In the genomic region with DNA sequence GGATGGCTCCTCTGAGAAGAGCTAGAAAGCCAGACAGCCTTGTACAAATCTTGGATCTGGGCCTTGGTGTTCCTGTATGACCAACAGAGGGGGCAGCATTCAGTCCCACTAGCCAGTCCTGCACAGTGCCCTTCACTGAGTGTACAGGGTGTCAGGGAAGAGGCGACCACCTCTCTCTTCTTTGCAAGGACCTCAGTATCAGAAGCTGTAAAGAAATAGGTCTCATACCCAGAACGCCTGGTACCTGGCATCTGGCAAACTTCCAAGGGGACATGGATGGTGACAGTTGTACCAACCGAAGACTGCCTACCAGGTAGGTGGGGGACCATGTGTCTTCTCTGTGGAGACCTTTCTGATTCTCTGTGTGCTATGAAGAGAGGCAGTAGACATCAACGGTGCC, we compare ENCODE assay signal across 10 mouse cellular contexts. TPM values are rescaled to one million over a fixed set of nuclear protein-coding genes. Genes with fewer than 3 reads are reported as not detected.
DNase-seq lines count a peak whose midpoint lies in the region; ATAC-seq and TF ChIP-seq lines count a peak whose summit lies in the region.
"Had no signal": no experiment of that assay in that cellular context is flagged by ENCODE, and none has a peak within 500 bp of the region (broad histone marks: within the 10 kb centered on the region; RNA-seq: fewer than 3 reads in every experiment).

No protein-coding gene starts in this region.

- DNase-seq in heart, adult 2 months, result no peak
- no peak for DNase-seq in heart, postnatal 25 days (ENCODE audit: low spot score)
- peak; percentile 41 for DNase-seq in kidney, postnatal 10 days
- no peak for DNase-seq in kidney, postnatal 36 days
- DNase-seq in NIH3T3 (ENCODE audit: low read depth), result peak; percentile 44
- no peak for DNase-seq in adrenal gland, postnatal 4 days (ENCODE audit: low spot score in 2 of 2)
- no peak for DNase-seq in urinary bladder, adult 18-20 months (ENCODE audit: low spot score in 2 of 2)
- DNase-seq: adrenal gland, postnatal 14 days had no signal

- no peak for TF ChIP-seq EP300 in heart, adult 2 months (IDR thresholded peaks at IDR 0.05; ENCODE audit: insufficient read depth, low read depth, low read length)

- TF ChIP-seq CTCF in heart, adult 2 months (IDR thresholded peaks at IDR 0.05), result peak; percentile 36

- H3K4me3 ChIP-seq in heart, adult 2 months, result no peak overlapping the region
- H3K4me3 ChIP-seq in liver, embryonic 12.5 days, result peak overlapping the region; percentile 96

- H3K9ac ChIP-seq in heart, adult 2 months (ENCODE audit: low read depth, low read length), result no peak overlapping the region
- peak overlapping the region; percentile 59 for H3K9ac ChIP-seq in liver, embryonic 12.5 days
- H3K9ac ChIP-seq: forebrain, embryonic 12.5 days had no signal

- no peak overlapping the region; the same call in 1 of the 2 replicates for H3K27ac ChIP-seq in heart, adult 2 months
- peak overlapping the region; percentile 97; the same call in 1 of the 2 replicates for H3K27ac ChIP-seq in liver, embryonic 12.5 days

- TF ChIP-seq POLR2A in heart, adult 2 months (IDR thresholded peaks at IDR 0.05; ENCODE audit: insufficient read depth, low read depth, low read length), result no peak

- peak overlapping the region; percentile 85 for H3K4me2 ChIP-seq in liver, embryonic 12.5 days

- peaks cover 7% of the 10 kb centered on the region for H3K4me1 ChIP-seq in heart, adult 2 months (ENCODE audit: control insufficient read depth, insufficient read depth, low read length)
- peaks cover 70% of the 10 kb centered on the region for H3K4me1 ChIP-seq in liver, embryonic 12.5 days

- ATAC-seq in liver, embryonic 12.5 days, result no peak

- no peaks in the 10 kb centered on the region for H3K27me3 ChIP-seq in heart, adult 2 months (ENCODE audit: control insufficient read depth, insufficient read depth, low read length)
- no peaks in the 10 kb centered on the region for H3K27me3 ChIP-seq in liver, embryonic 12.5 days (replicated peaks)

- intact Hi-C loops in heart, adult 2 months (cut with DNase I), result loop anchor here (5.0 kb wide), 1 partner anchor 162 kb away; the partner anchor contains the start of gene Mvd
- intact Hi-C loops in heart, postnatal 25 days (cut with DNase I), result no loop called here

- no peaks in the 10 kb centered on the region for H3K36me3 ChIP-seq in heart, adult 2 months (ENCODE audit: control insufficient read depth, insufficient read depth, low read length)
- peaks cover 7% of the 10 kb centered on the region; the same call in 1 of the 2 replicates for H3K36me3 ChIP-seq in liver, embryonic 12.5 days
- H3K36me3 ChIP-seq: forebrain, embryonic 12.5 days had no signal

- no peaks in the 10 kb centered on the region for H3K9me3 ChIP-seq in liver, embryonic 12.5 days (replicated peaks)
- H3K9me3 ChIP-seq: forebrain, embryonic 12.5 days had no signal

- WGBS in heart, adult 2 months, result 55% methylated on average over 4 of the region's 4 CpGs
- WGBS in liver, embryonic 12.5 days (ENCODE audit: insufficient replicate concordance), result 60% methylated on average over 4 of the region's 4 CpGs

- 0 out of 2 replicates have a peak, but pooled peaks cover 2% of the 10 kb centered on the region for H3K79me2 ChIP-seq in heart, adult 2 months (replicated peaks; ENCODE audit: control insufficient read depth, insufficient read depth, low read length)

RNA-seq across cellular contexts. Expression of gene Zfpm1, which starts 1.8 kb away (rescaled TPM):
- total RNA-seq in heart, adult 2 months (2021), result 10 to 100 TPM; 21.2 to 24.6 TPM
- polyA plus RNA-seq in heart, adult 2 months (2012; rRNA removed), result 20.0 and 20.9 TPM in 2 replicates
- total RNA-seq in heart, postnatal 25 days (2021), result 10 to 100 TPM; 21.3 to 22.6 TPM
- polyA plus RNA-seq in liver, embryonic 12.5 days (2016; fragmentation: Nextera tagmentation; extraction: Ambion mirVana), result 27.6 and 28.4 TPM in 2 replicates
- total RNA-seq in adrenal gland, postnatal 4 days (2021), result 10 to 100 TPM; 32.9 to 42.5 TPM

Comparison
In these comparisons a context has a peak if more than half of its experiments do, and no peak if none do; other contexts are left out.
1. DNase-seq: peak in kidney, postnatal 10 days (single experiment) and NIH3T3 (single experiment); none in heart, adult 2 months (0 of 2), heart, postnatal 25 days (single experiment), kidney, postnatal 36 days (0 of 2), adrenal gland, postnatal 4 days (0 of 2) and urinary bladder, adult 18-20 months (0 of 2).